Mouse (Mus musculus): ENCODE results near the gene Hoxd1.

The Hoxd1 gene

GRCm38 (mm10) chr2:74748436-74748995, 14.3 kb upstream of the Hoxd1 start:
- DNase-seq (ENCODE audit: low spot score in 2 of 2): no peak

- DNase-seq (ENCODE audit: low spot score in 2 of 2): no peak
Observed at GRCm38 (mm10) chr2:74749337-74750121, 13.3 kb upstream of the Hoxd1 start.

- no peak for DNase-seq (ENCODE audit: low spot score in 2 of 2)
Observed at GRCm38 (mm10) chr2:74750731-74751250, 12.0 kb upstream of the Hoxd1 start.

GRCm38 (mm10) chr2:74751861-74752260, 10.9 kb upstream of the Hoxd1 start:
- DNase-seq (ENCODE audit: low spot score in 2 of 2): no peak

- no peak for DNase-seq (ENCODE audit: low spot score in 2 of 2)
Observed at GRCm38 (mm10) chr2:74752431-74753174, 10.2 kb upstream of the Hoxd1 start.

GRCm38 (mm10) chr2:74753175-74753523, 9.6 kb upstream of the Hoxd1 start:
- no peak for DNase-seq (ENCODE audit: low spot score in 2 of 2)

- DNase-seq (ENCODE audit: low spot score in 2 of 2): no peak
Observed at GRCm38 (mm10) chr2:74753711-74754110, 9.1 kb upstream of the Hoxd1 start.

GRCm38 (mm10) chr2:74760146-74760545, 2.6 kb upstream of the Hoxd1 start:
- no peak for DNase-seq (ENCODE audit: low spot score in 2 of 2)

GRCm38 (mm10) chr2:74761941-74762340, 839 bp upstream of the Hoxd1 start:
- DNase-seq (ENCODE audit: low spot score in 2 of 2): no peak

GRCm38 (mm10) chr2:74763245-74763735, 510 bp downstream of the Hoxd1 start:
- no peak for DNase-seq (ENCODE audit: low spot score in 2 of 2)

- DNase-seq (ENCODE audit: low spot score in 2 of 2): no peak
Observed at GRCm38 (mm10) chr2:74763976-74764375, 1.2 kb downstream of the Hoxd1 start.

GRCm38 (mm10) chr2:74774359-74774758, 11.6 kb downstream of the Hoxd1 start:
- DNase-seq (ENCODE audit: low spot score in 2 of 2): no peak

- DNase-seq (ENCODE audit: low spot score in 2 of 2): no peak
Observed at GRCm38 (mm10) chr2:74777536-74778275, 14.9 kb downstream of the Hoxd1 start.

GRCm38 (mm10) chr2:74781386-74781785, 18.6 kb downstream of the Hoxd1 start:
- DNase-seq (ENCODE audit: low spot score in 2 of 2): no peak

GRCm38 (mm10) chr2:74795531-74795930, 32.8 kb downstream of the Hoxd1 start:
- no peak for DNase-seq (ENCODE audit: low spot score in 2 of 2)

- DNase-seq (ENCODE audit: low spot score in 2 of 2): no peak
Observed at GRCm38 (mm10) chr2:74808431-74808830, 45.7 kb downstream of the Hoxd1 start.
